Mouse (Mus musculus): ENCODE results near the gene Nuak1.
"Not testable (repeated sequence)": the region's sequence is repeated elsewhere in the genome, so short reads cannot be mapped to it uniquely, and the experiment has no call there.

The Nuak1 gene

GRCm38 (mm10) chr10:84440541-84441433 lies at the start of gene Nuak1:
Nuak1 (minus strand) TSS chr10:84440597.
- peak; percentile 92 for DNase-seq (ENCODE audit: low read depth, low spot score)

GRCm38 (mm10) chr10:84490115-84490514 lies 49.7 kb upstream of the Nuak1 start:
- DNase-seq (ENCODE audit: low read depth, low spot score) = no peak

GRCm38 (mm10) chr10:84488315-84488714 lies 47.9 kb upstream of the Nuak1 start:
- DNase-seq (ENCODE audit: low read depth, low spot score) = peak; percentile 33

- no peak for DNase-seq (ENCODE audit: low read depth, low spot score)
These were observed 44.3 kb upstream of the Nuak1 start for GRCm38 (mm10) chr10:84484661-84485060.

- no peak for DNase-seq (ENCODE audit: low read depth, low spot score)
These were observed 43.2 kb upstream of the Nuak1 start for GRCm38 (mm10) chr10:84483553-84483952.

- no peak for DNase-seq (ENCODE audit: low read depth, low spot score)
These were observed 42.7 kb upstream of the Nuak1 start for GRCm38 (mm10) chr10:84483069-84483468.

- not testable (repeated sequence) for DNase-seq (ENCODE audit: low read depth, low spot score)
These were observed 42.0 kb upstream of the Nuak1 start for GRCm38 (mm10) chr10:84482418-84482817.

GRCm38 (mm10) chr10:84481327-84481671 lies 40.9 kb upstream of the Nuak1 start:
- peak; percentile 24 for DNase-seq (ENCODE audit: low read depth, low spot score)

- DNase-seq (ENCODE audit: low read depth, low spot score) = peak; percentile 50
These were observed 40.4 kb upstream of the Nuak1 start for GRCm38 (mm10) chr10:84480667-84481326.

GRCm38 (mm10) chr10:84480146-84480545 lies 39.7 kb upstream of the Nuak1 start:
- no peak for DNase-seq (ENCODE audit: low read depth, low spot score)

GRCm38 (mm10) chr10:84477613-84478076 lies 37.2 kb upstream of the Nuak1 start:
- no peak for DNase-seq (ENCODE audit: low read depth, low spot score)

- DNase-seq (ENCODE audit: low read depth, low spot score) = no peak
These were observed 36.7 kb upstream of the Nuak1 start for GRCm38 (mm10) chr10:84477045-84477612.

GRCm38 (mm10) chr10:84467555-84468164 lies 27.3 kb upstream of the Nuak1 start:
- peak; percentile 76 for DNase-seq (ENCODE audit: low read depth, low spot score)

- no peak for DNase-seq (ENCODE audit: low read depth, low spot score)
These were observed 25.1 kb upstream of the Nuak1 start for GRCm38 (mm10) chr10:84465511-84465910.

GRCm38 (mm10) chr10:84460420-84461101 lies 20.2 kb upstream of the Nuak1 start:
- no peak for DNase-seq (ENCODE audit: low read depth, low spot score)

- no peak for DNase-seq (ENCODE audit: low read depth, low spot score)
These were observed 17.7 kb upstream of the Nuak1 start for GRCm38 (mm10) chr10:84458094-84458493.

GRCm38 (mm10) chr10:84457539-84457938 lies 17.1 kb upstream of the Nuak1 start:
- no peak for DNase-seq (ENCODE audit: low read depth, low spot score)

GRCm38 (mm10) chr10:84456632-84457320 lies 16.4 kb upstream of the Nuak1 start:
- no peak for DNase-seq (ENCODE audit: low read depth, low spot score)

GRCm38 (mm10) chr10:84451883-84452282 lies 11.5 kb upstream of the Nuak1 start:
- no peak for DNase-seq (ENCODE audit: low read depth, low spot score)

GRCm38 (mm10) chr10:84450654-84451053 lies 10.3 kb upstream of the Nuak1 start:
- DNase-seq (ENCODE audit: low read depth, low spot score) = peak; percentile 90

GRCm38 (mm10) chr10:84449733-84450132 lies 9.3 kb upstream of the Nuak1 start:
- DNase-seq (ENCODE audit: low read depth, low spot score) = no peak
